Mouse (Mus musculus): Measurements from ENCODE around the gene Gins3. TPM values are rescaled to one million over a fixed set of nuclear protein-coding genes. Genes with fewer than 3 reads are reported as not detected.

Gins3 gene
- 6.8 and 7.4 TPM in 2 replicates for polyA plus RNA-seq (2012; ENCODE audit: insufficient read depth, insufficient read length, missing spikeins)

DNA sequence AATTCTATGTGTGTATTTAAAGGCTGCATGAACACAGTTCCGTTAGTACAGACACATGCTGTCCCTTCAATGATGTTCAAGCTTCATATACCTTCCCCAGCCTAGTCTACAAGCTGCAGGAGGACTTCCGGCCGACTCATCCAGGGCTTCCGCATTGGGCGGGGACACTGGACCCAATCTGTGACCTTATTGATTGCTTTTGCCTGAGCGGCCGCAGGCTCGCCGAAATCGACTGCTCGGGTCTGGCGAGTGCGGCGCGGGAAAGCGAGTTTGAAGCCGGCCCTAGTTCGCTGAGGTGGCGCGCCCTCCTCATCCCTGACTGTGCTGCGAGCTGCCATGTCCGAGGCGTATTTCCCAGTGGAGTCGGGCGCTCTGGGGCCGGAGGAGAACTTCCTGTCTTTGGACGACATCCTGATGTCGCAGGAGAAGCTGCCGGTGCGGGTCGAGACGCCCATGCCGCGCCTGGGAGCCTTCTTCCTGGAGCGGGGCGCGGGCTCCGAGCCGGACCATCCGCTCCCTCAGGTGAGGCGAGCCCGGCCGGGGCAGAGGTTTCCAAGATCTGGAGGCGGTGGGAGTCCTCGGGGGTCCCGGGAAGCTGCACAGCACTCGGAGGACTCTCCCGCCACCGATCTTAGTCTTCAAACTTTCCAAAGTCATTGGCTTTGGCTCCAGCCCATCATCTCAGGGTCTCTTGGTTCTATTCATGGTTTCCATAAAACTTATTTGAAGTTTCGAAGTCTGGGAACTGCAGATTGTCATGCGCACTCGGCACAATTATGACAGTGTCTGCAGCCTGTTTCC is at the start of gene Gins3:
Gins3 (plus strand) TSS at position 192 of the 801 bp plus-strand sequence.
- no peak within 1 kb of the TSS for H3K27ac ChIP-seq (ENCODE audit: insufficient read depth, low read depth, low read length)
- TF ChIP-seq CTCF (IDR thresholded peaks at IDR 0.05; ENCODE audit: low read depth, low read length) = no peak
- no peak for TF ChIP-seq POLR2A (IDR thresholded peaks at IDR 0.05; ENCODE audit: borderline replicate concordance, low read depth, low read length)

DNA sequence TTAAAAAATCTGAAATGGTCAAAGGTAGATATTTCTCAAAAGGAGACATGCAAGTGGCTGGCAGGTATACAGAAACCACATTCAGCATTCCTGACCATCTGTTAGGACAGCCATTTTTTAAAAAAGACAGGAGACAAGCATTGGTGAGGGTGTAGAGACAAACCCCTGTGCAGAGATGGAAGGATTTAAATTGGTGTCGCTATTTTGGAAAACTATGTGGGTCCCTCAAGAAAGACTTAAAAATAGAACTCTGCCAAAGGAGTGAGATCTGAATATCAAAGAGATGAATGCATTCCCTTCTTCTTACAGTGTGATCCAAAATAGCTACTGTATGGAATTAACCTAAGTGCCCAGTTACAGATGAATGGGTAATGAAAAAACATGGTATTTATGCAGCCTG is 45.9 kb upstream of the Gins3 start:
- TF ChIP-seq POLR2A (IDR thresholded peaks at IDR 0.05; ENCODE audit: borderline replicate concordance, low read depth, low read length) (no peak), CTCF (IDR thresholded peaks at IDR 0.05; ENCODE audit: low read depth, low read length) (no peak)
- peaks cover 2% of the 10 kb centered on the region; the same call in 1 of the 2 replicates for H3K4me1 ChIP-seq (ENCODE audit: control insufficient read depth, insufficient read depth, low read length)
- no peak overlapping the region for H3K27ac ChIP-seq (ENCODE audit: insufficient read depth, low read depth, low read length)
- no peak overlapping the region for H3K4me3 ChIP-seq (ENCODE audit: insufficient read depth, low read length)

More for the DNA sequence above, at the start of gene Gins3:
- peaks cover 11% of the 10 kb centered on the region for H3K4me1 ChIP-seq (ENCODE audit: control insufficient read depth, insufficient read depth, low read length)
- H3K4me3 ChIP-seq (ENCODE audit: insufficient read depth, low read length) = peak within 1 kb of the TSS; percentile 73

DNA sequence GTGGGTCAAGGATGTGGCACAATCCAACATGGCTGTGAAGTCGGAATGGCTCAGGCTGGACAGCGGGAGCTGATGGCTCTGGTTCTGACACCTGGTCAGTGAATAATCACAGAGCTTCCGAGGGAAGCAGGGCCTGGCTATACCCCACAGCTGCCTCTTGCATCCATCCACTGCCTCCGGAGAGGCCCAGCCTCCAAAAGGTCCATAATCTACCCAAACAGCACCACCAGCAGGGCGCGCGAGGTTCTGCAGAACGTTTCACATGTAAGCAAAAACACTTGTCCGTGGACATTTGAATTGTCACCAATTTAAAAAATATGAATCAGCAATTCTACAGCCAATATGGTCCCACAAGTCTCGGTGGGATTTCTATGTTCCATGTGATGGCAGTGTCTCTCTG is 44.0 kb upstream of the Gins3 start:
- no peak overlapping the region for H3K4me3 ChIP-seq (ENCODE audit: insufficient read depth, low read length)
- TF ChIP-seq CTCF (IDR thresholded peaks at IDR 0.05; ENCODE audit: low read depth, low read length) = no peak
- no peak for TF ChIP-seq POLR2A (IDR thresholded peaks at IDR 0.05; ENCODE audit: borderline replicate concordance, low read depth, low read length)

DNA sequence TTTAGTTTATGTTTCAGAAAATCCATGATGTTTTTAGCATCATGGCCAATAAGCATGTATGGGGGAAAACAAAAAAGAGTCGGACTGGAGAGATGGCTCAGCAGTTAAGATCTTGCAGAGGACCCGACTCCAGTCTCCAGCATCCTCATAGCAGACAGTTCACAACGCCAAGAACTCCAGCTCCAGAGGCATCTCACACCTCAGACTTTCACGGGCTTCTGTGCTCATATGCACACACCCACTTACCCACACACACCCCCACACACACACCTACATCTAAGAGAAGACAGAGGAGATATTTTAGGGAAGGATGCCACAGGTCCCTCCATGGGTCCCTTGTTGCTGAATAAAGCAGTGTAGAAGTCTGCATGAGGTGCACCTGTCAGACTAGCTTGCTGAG is 42.7 kb upstream of the Gins3 start:
- no peak for TF ChIP-seq CTCF (IDR thresholded peaks at IDR 0.05; ENCODE audit: low read depth, low read length)
- no peak for TF ChIP-seq POLR2A (IDR thresholded peaks at IDR 0.05; ENCODE audit: borderline replicate concordance, low read depth, low read length)
- H3K4me3 ChIP-seq (ENCODE audit: insufficient read depth, low read length) = no peak overlapping the region
- no peak overlapping the region for H3K27ac ChIP-seq (ENCODE audit: insufficient read depth, low read depth, low read length)
- peaks cover 3% of the 10 kb centered on the region; the same call in 1 of the 2 replicates for H3K4me1 ChIP-seq (ENCODE audit: control insufficient read depth, insufficient read depth, low read length)

More for the DNA sequence above, 44.0 kb upstream of the Gins3 start:
- Histone ChIP-seq H3K27ac (ENCODE audit: insufficient read depth, low read depth, low read length) (no peak overlapping the region), H3K4me1 (ENCODE audit: control insufficient read depth, insufficient read depth, low read length) (peaks cover 3% of the 10 kb centered on the region; the same call in 1 of the 2 replicates)

DNA sequence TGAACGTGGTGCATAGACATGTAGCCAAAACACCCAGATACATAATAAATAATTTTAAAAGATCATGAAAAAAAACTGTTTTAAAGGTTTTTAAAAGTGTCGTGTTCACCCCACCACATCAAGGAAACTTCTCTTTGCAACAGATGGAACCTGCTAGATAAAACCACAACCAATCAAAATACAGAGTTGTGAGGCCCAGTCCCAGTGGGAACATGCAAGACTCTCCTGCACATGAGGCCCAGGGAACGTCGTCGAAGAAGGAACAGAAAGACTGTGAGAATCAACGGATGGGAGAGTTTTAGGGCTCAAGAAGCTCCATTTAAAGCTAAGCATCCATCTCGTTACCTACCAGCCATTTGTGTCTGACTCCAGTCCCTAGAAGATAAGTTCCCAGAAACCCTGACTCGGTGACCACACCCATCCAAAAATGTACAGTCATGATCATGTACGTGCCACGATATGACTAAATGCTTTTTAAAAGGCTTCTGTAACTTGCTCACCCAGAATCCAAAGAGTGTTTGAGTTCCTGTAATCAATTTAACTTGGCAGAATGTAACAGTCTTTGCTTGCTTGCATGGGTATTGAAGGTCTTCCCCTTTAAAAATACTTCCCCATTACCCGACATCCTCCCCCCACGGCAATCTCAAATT is 41.0 kb upstream of the Gins3 start:
- H3K4me1 ChIP-seq (ENCODE audit: control insufficient read depth, insufficient read depth, low read length) = peaks cover 3% of the 10 kb centered on the region; the same call in 1 of the 2 replicates
- TF ChIP-seq POLR2A (IDR thresholded peaks at IDR 0.05; ENCODE audit: borderline replicate concordance, low read depth, low read length) (no peak), CTCF (IDR thresholded peaks at IDR 0.05; ENCODE audit: low read depth, low read length) (no peak)
- no peak overlapping the region for H3K27ac ChIP-seq (ENCODE audit: insufficient read depth, low read depth, low read length)
- no peak overlapping the region for H3K4me3 ChIP-seq (ENCODE audit: insufficient read depth, low read length)

DNA sequence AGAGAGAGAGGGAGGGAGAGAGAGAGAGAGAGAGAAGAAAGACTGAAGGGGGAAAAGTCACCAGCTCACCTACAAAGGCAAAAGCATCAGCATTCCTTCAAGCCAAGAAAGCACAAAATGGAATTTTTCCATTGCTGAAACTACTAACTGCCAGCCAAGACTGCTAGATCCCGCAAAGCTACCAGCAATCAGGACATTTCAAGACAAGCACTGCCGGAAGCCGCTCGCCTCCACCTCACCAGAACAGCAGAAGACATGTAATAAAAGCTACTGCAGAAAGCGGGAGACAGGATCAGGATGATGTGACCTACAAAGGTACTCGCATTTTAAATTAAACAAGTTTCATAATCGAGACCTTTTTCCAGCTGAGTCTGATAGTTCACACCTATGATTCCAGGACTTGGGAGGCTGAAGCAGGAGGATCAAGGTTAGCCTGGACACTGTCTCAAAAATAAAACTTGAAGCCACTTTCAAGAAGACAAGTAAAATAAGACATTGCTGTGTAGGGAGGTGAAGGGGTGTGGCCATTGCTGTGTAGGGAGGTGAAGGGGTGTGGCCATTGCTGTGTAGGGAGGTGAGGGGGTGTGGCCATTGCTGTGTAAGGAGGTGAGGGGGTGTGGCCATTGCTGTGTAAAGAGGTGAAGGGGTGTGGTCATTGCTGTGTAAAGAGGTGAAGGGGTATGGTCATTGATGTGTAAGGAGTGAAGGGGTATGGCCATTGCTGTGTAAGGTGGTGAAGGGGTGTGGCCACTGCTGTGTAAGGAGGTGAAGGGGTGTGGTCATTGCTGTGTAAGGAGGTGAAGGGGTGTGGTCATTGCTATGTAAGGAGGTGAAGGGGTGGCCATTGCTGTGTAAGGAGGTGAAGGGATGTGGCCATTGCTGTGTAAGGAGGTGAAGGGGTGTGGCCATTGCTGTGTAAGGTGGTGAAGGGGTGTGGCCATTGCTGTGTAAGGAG is 39.5 kb upstream of the Gins3 start:
- peaks cover 3% of the 10 kb centered on the region; the same call in 1 of the 2 replicates for H3K4me1 ChIP-seq (ENCODE audit: control insufficient read depth, insufficient read depth, low read length)
- no peak overlapping the region for H3K4me3 ChIP-seq (ENCODE audit: insufficient read depth, low read length)
- TF ChIP-seq CTCF (IDR thresholded peaks at IDR 0.05; ENCODE audit: low read depth, low read length) (no peak), POLR2A (IDR thresholded peaks at IDR 0.05; ENCODE audit: borderline replicate concordance, low read depth, low read length) (no peak)
- H3K27ac ChIP-seq (ENCODE audit: insufficient read depth, low read depth, low read length) = no peak overlapping the region

DNA sequence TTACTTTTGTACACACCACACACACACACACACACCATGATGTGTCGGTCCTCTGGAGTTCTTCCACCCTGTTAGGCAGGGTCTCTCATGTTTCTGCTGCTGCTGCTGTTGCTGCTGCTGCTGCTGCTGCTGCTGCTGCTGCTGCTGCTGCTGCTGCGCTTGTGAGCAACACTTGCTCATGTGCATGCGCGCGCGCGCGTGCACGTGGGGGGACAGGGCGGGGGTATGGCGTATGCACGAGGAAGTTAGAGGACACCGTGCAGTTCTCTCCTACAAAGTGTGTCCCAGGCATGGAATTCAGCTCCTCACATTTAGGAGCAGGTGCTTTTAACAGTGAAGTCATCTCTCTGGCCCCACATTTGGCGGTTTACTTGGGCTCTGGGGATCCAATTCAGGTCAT is 38.1 kb upstream of the Gins3 start:
- TF ChIP-seq CTCF (IDR thresholded peaks at IDR 0.05; ENCODE audit: low read depth, low read length) = no peak
- TF ChIP-seq POLR2A (IDR thresholded peaks at IDR 0.05; ENCODE audit: borderline replicate concordance, low read depth, low read length) = no peak
- no peak overlapping the region for H3K4me3 ChIP-seq (ENCODE audit: insufficient read depth, low read length)
- H3K4me1 ChIP-seq (ENCODE audit: control insufficient read depth, insufficient read depth, low read length) = peaks cover 3% of the 10 kb centered on the region; the same call in 1 of the 2 replicates
- no peak overlapping the region for H3K27ac ChIP-seq (ENCODE audit: insufficient read depth, low read depth, low read length)

DNA sequence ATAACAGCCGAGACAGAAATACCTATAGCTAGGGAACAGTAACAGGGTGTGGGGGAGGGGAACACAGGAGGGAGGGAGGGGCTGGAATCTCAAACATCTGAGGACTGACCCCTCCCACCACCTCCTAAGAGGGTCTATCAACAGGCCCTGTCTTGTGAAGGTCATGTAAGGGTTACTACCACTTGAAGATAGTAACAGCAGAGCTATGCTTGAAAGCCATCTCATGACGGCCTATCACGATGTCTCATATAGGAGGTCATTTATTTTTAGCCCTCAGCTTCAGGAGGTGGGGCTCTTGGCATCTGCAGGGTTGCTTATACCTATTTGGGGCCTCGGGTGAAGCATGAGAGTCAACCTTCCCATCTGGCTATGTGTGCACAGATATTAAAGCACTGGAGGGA is 36.4 kb upstream of the Gins3 start:
- TF ChIP-seq CTCF (IDR thresholded peaks at IDR 0.05; ENCODE audit: low read depth, low read length) = no peak
- TF ChIP-seq POLR2A (IDR thresholded peaks at IDR 0.05; ENCODE audit: borderline replicate concordance, low read depth, low read length) = no peak
- Histone ChIP-seq H3K4me3 (ENCODE audit: insufficient read depth, low read length) (no peak overlapping the region), H3K4me1 (ENCODE audit: control insufficient read depth, insufficient read depth, low read length) (peaks cover 3% of the 10 kb centered on the region; the same call in 1 of the 2 replicates), H3K27ac (ENCODE audit: insufficient read depth, low read depth, low read length) (no peak overlapping the region)

DNA sequence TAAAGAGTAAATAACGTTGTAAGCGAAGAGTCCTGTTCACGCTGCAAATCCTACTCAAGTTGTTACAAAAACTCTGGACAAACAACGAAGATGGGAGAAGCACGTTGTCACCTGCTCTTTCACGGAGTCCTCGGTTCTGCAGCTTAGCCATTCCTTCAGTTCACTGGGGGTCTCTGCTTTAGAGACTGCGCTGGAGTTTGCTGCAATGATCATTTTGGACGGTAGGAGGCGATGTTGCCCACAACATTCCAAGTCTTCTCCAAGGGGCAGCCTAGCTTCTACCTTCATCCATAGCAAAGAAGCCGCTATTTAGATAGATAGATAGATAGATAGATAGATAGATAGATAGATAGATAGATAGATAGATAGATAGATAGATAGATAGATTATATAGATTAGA is 33.4 kb upstream of the Gins3 start:
- Histone ChIP-seq H3K4me3 (ENCODE audit: insufficient read depth, low read length) (no peak overlapping the region), H3K4me1 (ENCODE audit: control insufficient read depth, insufficient read depth, low read length) (no peaks in the 10 kb centered on the region), H3K27ac (ENCODE audit: insufficient read depth, low read depth, low read length) (no peak overlapping the region)
- TF ChIP-seq CTCF (IDR thresholded peaks at IDR 0.05; ENCODE audit: low read depth, low read length) (peak; percentile 50), POLR2A (IDR thresholded peaks at IDR 0.05; ENCODE audit: borderline replicate concordance, low read depth, low read length) (no peak)
